Mouse (Mus musculus) adrenal gland, adult (tissue): ENCODE results near the gene Pkd1l1.

ENCODE experiments used
- DNase-seq, 2 experiments: peaks; one replicate each; pipeline ENCODE4 v3.0.0; 2022 to 2023; ENCODE audit warnings: low spot score in 1 of 2; ENCODE audit not compliant: inconsistent age in 2 of 2

Pkd1l1 gene

DNA sequence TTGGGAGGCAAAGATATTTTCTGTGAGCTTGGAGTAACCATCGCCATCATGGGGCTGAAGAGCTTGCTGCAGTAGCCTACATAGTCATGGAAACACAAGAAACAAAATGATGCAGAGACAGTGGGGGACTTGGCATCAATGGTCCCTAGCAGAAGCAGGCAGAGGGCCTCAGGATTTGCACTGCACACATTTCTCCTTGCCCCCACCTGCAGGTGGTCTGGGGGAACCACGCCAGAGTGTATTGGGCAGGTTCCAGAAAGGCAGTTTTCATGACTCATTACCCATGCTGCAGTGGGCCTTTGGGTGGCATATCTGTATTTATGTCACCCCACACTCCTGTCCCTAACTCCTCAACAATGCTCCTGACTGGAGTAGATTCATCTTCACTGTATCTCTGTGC is 30.6 kb downstream of the Pkd1l1 start:
- no peak for DNase-seq

DNA sequence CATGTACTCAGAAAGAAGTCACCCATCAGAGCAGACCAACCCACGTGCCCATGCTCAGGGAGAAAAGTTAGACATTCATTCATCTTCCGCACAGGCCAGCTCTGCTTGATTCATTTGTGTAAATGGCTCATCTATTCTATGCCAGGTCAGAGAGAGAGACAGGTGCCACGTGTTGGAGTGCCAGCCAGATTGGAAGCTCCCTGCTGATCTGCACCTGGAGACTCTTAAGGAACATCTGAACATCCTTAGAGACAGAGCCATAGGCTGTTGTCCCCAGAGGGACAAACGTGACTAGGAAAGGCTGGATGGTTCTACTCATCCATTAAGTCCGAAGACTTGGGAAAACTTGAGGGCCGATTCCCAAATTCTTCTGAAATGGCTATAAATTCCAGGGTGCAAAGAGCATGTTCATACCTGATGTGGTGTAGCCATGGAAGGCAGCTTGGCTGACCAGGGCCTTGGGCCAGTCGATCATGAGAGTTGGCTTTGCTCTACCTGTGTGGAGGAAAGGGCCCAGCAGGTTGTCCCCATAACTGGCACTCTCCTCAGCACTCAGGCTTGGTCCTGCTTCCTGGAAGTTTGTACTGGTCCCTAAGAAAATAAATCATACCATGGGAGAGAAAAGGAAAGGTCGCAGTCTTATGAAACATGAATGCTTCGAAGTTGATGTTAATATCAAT is 36.5 kb downstream of the Pkd1l1 start:
- DNase-seq = no peak

DNA sequence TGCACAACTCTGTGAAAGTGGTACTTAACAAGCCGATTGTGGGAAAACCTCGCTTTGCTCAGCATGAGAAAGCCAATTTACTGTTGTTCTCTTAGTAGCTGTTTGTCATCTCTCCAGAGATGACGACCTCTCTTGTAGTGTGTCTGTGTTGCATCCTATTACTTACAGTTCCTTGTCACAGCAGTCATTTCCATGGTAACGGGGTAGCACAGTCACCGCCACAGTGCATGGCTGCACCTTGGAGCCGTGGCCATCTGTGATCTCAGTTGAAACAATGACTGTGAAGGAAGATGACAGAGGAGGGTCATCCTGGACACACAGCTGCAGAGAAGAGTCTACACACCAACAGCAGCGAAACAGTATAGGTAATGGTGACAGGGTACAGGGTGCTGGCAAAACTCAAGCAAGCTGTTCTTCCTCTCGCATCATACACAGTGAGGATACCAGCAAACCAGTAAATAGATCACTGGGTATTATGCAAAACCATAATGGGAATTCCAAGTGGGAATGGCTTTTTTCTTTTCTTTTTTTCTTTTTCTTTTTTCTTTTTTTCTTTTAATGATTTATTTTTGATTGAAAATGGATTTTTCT is 56.9 kb downstream of the Pkd1l1 start:
- DNase-seq = no peak

DNA sequence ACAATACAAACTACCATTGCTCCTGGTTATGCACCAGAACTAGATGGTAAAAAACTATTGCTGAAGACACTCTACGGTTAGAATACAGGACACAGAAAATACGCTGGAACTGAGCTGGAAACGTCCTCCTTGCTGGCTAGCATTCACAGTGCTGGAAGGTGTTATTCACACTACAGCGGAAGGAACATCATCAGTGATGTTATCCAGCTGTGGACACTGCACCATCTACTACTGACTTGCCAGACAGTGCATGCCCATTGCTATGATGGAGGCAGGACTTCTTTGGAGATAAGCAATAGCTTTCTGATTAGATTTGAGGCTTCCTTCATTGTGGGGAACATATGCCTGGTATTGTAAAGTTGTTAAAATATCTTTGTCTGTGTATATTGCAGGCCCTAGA is 90.3 kb downstream of the Pkd1l1 start:
- DNase-seq = no peak

DNA sequence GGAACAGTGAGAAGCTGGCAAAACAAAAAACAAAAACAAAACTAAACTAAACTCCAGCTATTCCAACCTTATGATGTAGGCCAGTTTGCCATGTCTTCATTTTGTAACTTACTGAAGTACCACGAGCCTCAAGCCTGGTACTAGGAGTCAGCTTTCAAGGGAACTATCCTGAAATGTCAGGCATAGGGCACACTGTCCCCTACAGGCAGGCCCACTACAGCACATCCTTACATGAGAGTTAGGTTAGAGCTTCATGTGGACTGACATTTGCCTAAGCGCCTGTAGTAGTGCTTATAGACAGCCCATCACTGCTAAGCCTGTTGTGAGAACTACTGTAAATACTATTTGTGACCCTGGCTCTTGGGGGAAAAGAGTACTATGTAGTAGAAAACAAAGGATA is 91.5 kb downstream of the Pkd1l1 start:
- DNase-seq = no peak

DNA sequence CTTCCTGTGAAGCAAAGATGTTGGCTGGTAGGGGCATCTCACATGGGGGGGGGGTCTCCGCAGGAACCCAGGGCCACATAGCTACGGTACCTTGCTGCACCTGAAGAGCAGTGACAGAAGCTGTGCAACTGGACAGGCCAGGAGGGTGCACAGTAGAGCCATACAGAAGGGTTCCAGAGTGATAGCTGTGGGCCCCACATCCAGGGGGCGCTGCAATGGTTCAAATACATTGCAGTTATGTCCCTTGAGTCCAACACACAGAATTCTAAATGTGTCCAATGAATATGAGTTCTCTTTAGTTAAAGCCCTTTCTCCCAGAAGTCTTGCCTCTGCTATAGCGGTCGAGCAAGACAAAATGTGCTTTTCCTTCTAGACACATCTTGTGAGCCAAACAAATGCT is 103.0 kb downstream of the Pkd1l1 start:
- no peak for DNase-seq

DNA sequence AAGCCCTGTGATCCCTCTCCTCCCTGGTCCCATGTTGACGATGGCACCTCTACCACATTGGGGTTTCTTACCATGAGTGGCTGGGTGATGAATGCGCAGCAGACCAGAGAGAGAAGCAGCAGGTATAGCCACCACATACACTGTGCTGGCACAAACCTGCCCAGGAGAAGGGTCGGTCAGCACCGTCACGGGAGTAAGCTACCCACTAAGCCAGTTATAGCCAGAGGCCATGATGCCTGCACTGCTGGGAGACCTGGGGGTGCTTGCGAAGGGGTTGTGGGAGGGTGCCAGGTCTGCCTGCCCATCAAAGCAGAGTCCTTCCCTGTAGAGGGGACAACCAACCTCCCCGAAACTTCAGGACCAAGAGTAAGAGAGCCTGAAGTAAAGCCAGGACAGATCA is 107.0 kb downstream of the Pkd1l1 start:
- DNase-seq = no peak

DNA sequence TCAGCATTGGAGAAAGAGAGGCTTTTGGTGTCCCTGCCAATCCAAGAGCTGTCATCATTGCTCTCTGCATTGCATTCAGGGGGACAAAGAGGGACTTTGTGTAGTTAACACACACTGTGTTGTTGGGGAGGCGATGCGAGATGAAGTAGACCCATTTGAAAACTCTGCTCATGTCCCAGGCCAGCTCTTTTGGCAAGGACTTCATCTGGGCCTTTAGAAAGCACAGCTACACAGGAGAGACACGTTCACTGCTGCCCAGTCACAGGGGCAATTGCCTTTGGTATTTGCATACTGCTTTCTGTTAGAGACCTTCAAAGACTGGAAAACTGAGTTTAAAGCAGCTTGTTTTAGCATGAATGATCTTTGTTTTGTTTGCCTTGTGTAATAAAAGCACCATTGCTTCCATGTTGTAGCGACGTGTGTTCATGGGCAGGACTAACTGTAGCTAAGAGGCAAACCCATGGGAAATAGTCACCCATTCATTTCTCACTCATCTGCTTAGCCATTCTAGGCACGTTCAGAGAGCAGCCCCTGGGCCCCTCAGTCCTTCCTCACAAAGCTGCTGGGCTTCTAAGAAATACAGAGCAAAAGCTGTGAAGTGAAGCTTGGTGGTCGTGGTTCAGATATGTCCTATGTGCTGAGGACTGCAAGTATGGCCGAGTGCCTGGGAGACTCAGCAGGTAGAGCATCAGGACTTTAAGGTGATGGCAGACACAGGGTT is 109.0 kb downstream of the Pkd1l1 start:
- no peak for DNase-seq

DNA sequence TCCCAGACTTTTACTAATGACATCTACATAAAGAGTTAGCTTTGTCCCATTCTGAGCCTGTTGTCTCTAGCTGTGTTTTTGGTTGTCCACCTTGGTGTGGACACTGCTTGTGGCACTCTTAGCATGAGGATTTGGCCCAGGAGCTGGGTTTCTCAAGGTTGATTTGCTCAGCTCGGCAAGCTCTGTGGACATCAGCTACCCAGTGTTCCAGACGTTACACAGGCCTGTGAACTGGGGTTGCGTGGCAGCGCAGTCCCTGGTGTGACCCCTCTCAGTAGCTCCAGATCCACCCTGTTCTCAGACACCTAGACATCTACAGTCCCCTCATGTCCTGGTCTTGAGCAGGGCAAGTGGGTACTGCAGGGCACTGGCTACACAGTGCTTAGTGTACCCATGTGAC is 110.6 kb downstream of the Pkd1l1 start:
- DNase-seq = no peak

DNA sequence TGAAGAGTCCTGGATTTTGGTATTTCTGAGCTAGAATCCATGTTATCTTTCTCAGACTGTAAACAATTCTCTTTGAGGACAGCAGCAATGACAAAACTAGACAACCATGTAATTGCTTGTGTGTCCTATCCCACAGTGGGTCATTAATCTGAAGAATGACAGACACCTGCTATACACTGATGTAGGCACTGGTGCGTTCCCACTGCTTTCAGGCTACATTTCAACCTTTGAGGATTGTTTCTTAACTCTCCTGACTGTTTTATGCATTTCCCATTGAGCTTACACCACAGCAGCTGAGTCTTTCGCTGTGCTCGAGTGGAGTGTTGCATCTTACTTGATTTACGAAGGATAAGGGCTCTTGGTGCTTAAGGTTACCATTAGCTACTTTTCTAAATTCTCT is 111.1 kb downstream of the Pkd1l1 start:
- DNase-seq = no peak

DNA sequence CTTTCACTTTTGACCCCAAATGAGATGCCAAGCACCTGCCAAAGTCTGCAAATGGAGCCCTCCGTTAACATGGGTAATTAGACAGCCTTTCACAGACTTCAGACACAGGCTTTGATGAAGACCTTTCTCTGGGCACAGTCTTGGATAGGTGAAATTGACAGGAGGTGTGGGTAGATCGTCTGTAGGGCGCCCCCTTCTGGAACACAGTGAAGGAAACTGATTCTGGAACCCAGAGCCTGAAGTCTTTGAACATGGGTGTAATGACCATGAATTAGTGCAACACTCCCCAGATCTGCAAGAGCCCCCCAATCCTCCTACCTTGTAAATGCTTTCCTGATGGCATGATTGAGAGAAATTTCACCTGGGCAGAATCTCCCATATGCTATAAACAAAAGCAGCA is 112.2 kb downstream of the Pkd1l1 start:
- DNase-seq = peak; percentile 20 to 64

DNA sequence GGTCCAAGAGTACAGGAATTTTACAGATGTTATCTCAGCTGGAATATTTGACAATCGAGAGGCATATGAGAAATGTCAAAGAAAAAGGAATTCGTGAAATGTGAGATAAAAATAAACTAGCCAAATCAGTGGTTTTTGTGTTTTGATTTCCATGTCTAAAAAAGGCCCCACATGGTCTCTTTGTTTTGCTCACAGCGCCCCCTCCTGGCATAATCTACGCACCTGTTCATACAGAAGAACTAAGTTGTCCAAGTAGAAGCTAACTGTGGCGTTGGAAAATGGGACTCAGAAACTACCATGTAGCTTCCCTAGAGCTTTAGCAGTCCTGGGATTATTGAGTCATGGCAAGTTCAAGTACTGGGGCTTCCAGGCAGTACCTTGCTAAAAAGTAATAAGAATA is 113.2 kb downstream of the Pkd1l1 start:
- DNase-seq = peak; percentile 82 to 94

DNA sequence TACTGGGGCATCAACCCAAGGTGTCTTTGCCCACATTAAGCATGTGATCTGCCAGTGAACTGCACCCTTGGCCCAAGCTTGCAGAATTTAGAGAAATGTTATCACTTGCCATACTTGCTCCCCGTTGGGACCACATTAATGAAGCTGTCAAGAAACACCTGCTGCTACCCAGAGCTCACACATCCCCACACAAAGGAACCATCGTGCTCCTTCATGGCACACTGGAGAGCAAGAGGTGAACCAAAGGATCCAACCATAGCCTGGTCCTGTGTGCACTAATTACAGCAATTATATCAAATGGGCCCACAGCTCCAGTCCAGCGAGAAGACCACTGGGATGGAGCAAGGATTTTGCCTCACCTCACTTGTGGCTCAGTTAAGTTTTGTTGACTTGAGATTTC is 114.0 kb downstream of the Pkd1l1 start:
- DNase-seq = no peak

DNA sequence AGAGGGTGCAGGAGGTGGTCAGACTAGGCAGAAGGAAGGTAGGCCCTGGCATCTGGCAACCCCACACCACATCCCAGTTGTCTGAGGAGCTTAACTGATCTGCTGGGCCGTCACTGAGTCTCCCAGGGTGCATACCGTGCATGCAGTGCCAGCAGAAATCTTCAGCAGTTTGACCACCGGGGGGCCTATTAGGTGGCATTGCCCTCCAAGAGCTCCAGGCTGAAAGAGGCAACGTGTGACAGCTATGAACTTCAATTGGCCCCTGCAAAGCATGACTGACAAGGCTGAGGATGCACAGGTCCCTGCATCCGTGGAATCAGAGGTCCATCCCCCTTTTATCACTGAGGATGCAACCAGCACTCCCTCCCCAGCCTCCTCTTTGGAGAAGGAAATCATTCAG is 116.9 kb downstream of the Pkd1l1 start:
- DNase-seq = no peak

DNA sequence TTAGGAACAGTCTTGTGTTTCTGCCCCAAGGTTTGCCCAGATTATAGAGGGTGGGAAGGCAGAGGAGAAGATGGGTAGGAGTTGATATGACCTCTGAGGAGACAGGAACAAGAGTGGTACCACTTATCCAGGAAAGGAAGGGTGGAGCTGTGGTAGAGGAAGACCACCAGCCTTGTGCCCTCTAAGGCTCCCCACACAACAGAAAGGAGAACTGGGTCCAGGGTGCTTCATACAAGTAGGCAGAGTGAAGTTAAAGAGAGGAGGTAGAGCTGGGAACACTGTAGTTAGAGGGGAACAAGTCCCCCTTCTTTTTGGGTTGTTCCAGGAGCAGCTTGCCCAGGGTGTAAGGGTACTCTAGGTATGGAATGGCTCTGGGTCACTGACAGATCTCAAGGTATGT is 125.0 kb downstream of the Pkd1l1 start:
- no peak for DNase-seq

DNA sequence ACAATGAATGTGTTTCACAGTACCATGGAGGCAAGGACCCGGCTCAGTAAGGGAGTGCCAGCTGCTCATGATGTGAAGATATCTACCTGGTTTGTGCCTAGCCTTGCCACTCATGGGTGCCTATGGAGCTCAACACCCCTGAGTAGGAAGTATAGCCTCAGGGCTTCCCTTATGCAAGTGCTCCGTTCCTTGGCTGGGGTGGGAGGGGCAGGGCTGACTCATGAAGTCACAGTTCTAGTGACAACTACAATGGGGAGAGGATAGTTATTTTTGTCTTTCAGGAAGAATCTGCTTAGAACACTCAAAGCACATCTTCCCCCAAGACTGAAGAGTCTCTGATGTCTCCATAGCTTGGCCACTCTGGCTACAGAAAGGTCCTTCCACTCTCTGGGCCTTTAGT is 125.4 kb downstream of the Pkd1l1 start:
- no peak for DNase-seq

DNA sequence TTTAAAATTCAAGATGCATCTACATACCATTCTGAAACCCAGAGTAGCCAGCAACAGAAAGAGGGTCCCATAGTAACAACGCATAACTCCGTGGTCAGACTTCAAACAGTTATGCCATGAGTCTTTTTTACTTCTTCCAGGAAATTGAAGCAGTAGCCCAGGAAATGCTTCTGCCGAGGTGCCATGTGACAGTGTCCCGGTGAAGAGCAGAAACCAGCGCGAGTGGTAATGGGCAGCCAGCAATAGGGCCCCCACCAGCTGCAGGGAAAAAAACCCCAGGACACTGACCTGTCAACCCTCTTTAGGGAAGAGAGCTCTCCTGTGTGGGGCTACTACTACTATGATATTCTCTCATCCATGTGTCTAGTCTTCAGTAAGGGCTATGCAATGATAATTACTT is 136.9 kb downstream of the Pkd1l1 start:
- DNase-seq = no peak

DNA sequence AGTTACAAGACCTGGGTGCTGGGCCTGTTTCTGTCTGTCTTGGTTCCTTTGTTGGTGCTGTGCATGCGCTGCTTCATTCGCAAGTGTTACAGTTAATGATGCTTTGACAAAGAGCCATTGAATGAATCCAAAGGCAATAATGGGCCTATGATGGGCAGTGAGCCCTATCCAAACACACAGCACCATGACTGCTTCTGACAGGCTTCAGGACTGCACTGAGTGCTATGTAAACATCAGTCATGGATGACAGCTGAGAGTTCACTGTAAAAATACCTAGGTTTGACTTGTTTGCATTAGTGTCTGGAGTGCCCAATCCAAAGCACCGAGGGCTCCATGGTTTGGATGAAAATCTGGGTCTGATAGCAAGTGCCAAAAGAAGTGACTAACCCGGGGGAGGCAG is 138.9 kb downstream of the Pkd1l1 start:
- no peak for DNase-seq

DNA sequence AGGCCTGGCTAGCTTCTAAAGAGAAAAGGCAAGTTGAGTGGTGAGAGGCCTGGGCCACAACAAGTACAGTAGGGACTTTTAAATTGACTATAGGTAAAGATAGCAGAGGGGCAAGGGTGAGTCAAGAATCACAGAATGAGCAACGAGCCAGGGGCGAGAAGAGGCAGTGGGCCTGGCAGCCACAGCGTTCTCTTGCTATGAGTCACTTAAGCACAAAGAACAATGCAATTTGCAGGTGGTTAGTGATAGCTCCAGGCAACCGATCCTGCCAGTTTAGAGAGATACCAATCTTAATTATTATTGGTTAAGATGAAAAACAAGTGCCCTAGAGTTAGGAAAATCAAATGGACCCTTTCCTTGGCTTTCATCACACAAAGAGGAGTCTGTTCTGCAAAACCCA is 142.5 kb downstream of the Pkd1l1 start:
- no peak for DNase-seq

DNA sequence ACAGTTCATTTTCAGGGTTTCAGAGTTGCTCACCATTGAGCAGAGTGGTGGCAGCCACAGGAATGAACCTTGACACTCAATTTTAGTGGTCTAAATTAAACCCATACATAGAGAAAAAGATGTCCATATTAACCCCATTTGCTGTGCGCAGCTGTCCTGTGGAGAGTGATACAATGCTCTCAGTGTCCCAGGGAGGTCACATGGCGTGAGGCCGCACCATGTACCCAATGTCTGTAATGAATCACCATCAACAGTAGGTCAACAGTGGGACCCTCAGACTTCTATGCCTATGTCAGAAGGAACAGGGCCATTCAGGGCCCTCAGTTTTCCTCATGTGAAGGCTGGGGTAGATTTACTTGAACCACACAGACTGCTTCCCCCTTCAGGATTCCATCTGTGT is 143.5 kb downstream of the Pkd1l1 start:
- DNase-seq = no peak

DNA sequence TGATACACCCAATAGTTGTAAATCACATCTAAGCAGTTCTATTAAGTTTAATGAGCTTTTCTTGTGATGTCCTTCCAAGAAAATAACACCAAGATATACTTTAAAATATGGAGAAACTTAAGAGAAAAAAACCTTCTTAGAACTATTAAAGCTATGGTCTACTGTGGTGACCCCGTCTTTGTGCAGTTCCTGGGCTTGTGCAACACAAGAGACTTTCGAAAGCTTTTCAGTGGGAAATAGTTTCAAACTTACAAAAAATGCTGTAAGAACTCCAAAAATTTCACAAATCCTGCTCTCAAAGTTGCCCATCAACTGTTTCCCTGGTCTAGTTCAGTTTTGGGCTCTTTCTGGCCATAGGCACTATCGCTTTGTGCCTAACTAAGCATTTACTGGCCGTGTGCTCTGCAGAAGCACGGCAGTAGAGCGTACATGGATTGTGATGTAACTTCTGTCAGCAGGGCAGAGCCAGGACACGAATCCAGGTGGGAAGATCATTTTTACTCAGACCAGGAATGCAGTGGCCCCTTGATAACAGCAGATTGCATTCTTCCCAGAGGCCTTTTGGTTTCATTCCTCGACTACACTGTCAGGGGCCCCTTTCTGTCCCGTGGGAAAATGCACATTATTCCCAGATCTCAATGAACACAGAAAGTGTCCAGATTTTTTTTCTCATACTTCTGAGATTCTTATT is 144.1 kb downstream of the Pkd1l1 start:
- DNase-seq = no peak

DNA sequence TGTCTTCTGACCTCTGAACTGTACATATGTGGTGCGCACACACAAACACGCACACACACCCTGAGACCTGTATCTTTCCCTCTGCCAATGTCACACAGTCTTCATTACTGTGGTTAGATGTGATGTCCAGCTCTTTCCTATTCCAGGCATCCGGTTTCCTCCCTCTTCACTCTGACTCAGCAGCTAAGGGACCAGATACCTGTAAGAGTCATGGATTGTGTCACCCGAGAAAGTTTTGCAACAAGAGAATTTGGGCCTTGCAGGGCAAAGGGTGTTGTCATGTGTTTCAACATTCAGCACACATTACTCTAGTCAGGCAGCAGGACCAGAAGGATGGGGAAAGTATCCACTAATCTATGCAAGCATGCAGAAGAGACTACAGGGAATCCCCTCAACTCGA is 146.5 kb downstream of the Pkd1l1 start:
- no peak for DNase-seq
